Mouse (Mus musculus): ENCODE measurements around the gene Rap1gds1. TPM values are rescaled to one million over a fixed set of nuclear protein-coding genes. Genes with fewer than 3 reads are reported as not detected.

The Rap1gds1 gene
- 44.4 TPM for polyA plus RNA-seq (2014; fragmentation: Illumina TruSeq; extraction: RNeasy Lipid Tissue Mini Kit (QIAGEN cat#74804); ENCODE audit: low replicate concordance)

GRCm38 (mm10) chr3:139074484-139075211, at the start of gene Rap1gds1:
Rap1gds1 (minus strand) TSS chr3:139075201.

Other genes starting within 250 kb of the Rap1gds1 start
- gene Stpg2, start 130.5 kb upstream of the Rap1gds1 start, polyA plus RNA-seq (2014; fragmentation: Illumina TruSeq; extraction: RNeasy Lipid Tissue Mini Kit (QIAGEN cat#74804); ENCODE audit: low replicate concordance), result not detected